Mouse (Mus musculus) forebrain, embryonic 11.5 days (tissue): ENCODE measurements around the gene Srgap3. TPM values are rescaled to one million over a fixed set of nuclear protein-coding genes. Genes with fewer than 3 reads are reported as not detected.
A peak's percentile ranks its signal among the peaks of the same experiment; 100 is the strongest.

Source experiments
- ATAC-seq: fragments of 200-750 bp; cut with Nextera tagmentation; replicated peaks from 2 replicates; pipeline ENCODE4 v1.8.0; 2017; ENCODE audit warnings: moderate TSS enrichment; ENCODE audit not compliant: low FRiP score
- DNase-seq: peaks from one replicate; pipeline ENCODE4 v3.0.0-alpha.2; 2017; ENCODE audit warnings: low spot score
- H3K27ac ChIP-seq: fragments of 300-500 bp; sonication (generic); 2 replicates; pipeline ENCODE4 v1.5.1; 2014; ENCODE audit warnings: low read depth, low read length
- H3K27me3 ChIP-seq: fragments of 300-500 bp; sonication (generic); 2 replicates; pipeline ENCODE4 v1.6.1; 2014; ENCODE audit warnings: mild to moderate bottlenecking, low read length, mixed read lengths; ENCODE audit not compliant: control insufficient read depth, insufficient read depth
- H3K36me3 ChIP-seq: fragments of 300-500 bp; sonication (generic); 2 replicates; pipeline ENCODE4 v1.6.1; 2014; ENCODE audit warnings: mild to moderate bottlenecking, low read length, moderate library complexity, mixed read lengths; ENCODE audit not compliant: control insufficient read depth, insufficient read depth
- H3K4me1 ChIP-seq: fragments of 300-500 bp; sonication (generic); replicated peaks from 2 replicates; pipeline ENCODE4 v1.6.1; 2014; ENCODE audit warnings: low read length, mixed read lengths; ENCODE audit not compliant: control insufficient read depth, insufficient read depth
- H3K4me2 ChIP-seq: fragments of 300-500 bp; sonication (generic); 2 replicates; pipeline ENCODE4 v1.6.1; 2014; ENCODE audit warnings: low read depth, mild to moderate bottlenecking, low read length, moderate library complexity, mixed read lengths; ENCODE audit not compliant: severe bottlenecking
- H3K4me3 ChIP-seq: fragments of 300-500 bp; sonication (generic); 2 replicates; pipeline ENCODE4 v1.5.1; 2014; ENCODE audit warnings: low read depth, low read length
- H3K9ac ChIP-seq: fragments of 300-500 bp; sonication (generic); 2 replicates; pipeline ENCODE4 v1.6.1; 2014; ENCODE audit warnings: low read length
- H3K9me3 ChIP-seq: fragments of 300-500 bp; sonication (generic); 2 replicates; pipeline ENCODE4 v1.6.1; 2016; ENCODE audit warnings: low read length, mixed read lengths; ENCODE audit not compliant: control insufficient read depth
- WGBS: fragments of 180-500 bp; shearing (Covaris S2); extraction: QIAGEN DNeasy Blood & Tissue Kit; methylation state at CpG from one replicate; pipeline ENCODE4 v1.1.7; 2014; 5-methylcytosine and 5-hydroxymethylcytosine counted together
- polyA plus RNA-seq: library from polyadenylated mRNA; unstranded; fragments of >200 nt; fragmentation: Nextera tagmentation; extraction: Ambion mirVana; gene quantifications from 2 replicates; pipeline ENCODE4 v1.2.1, GENCODE M21; 2014

Gene Srgap3
- polyA plus RNA-seq, 1 experiment from 2014 or later: 37.8 TPM

DNA sequence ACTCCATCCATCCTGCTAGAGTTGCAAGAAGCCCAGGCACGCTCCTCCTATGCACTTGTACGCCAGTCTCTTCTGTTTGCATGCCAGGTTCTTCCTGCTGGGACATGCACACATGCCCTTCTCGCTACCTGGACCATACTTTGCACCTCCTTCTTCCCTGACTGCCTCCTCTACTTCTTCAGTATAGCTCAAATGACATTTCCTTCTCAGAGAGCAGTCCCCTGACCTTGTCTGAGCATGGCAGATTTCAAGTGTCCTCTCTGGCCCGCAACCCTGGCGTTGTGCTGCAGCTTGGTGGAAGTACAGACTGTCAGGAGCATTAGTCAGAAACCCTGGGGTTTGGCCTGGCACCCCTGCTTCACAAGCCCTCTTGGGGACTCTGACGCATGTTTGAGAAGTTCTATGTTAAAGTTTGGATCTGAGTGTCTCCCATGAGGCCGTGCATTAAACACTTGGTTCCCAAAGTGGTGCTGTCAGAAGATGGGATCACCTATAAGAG, 128.6 kb downstream of the Srgap3 start:
- H3K27ac ChIP-seq: no peak overlapping the region
- DNase-seq: no peak
- H3K4me1 ChIP-seq: peaks cover 5% of the 10 kb centered on the region; the same call in 1 of the 2 replicates
- H3K36me3 ChIP-seq: no peaks in the 10 kb centered on the region; the same call in 1 of the 2 replicates
- H3K9ac ChIP-seq: no peak overlapping the region
- 94% methylated on average over 7 of the region's 7 CpGs for whole genome bisulfite sequencing
- no peaks in the 10 kb centered on the region for H3K27me3 ChIP-seq
- H3K9me3 ChIP-seq: no peaks in the 10 kb centered on the region
- no peak for ATAC-seq
- no peak overlapping the region for H3K4me3 ChIP-seq
- no peak overlapping the region for H3K4me2 ChIP-seq

DNA sequence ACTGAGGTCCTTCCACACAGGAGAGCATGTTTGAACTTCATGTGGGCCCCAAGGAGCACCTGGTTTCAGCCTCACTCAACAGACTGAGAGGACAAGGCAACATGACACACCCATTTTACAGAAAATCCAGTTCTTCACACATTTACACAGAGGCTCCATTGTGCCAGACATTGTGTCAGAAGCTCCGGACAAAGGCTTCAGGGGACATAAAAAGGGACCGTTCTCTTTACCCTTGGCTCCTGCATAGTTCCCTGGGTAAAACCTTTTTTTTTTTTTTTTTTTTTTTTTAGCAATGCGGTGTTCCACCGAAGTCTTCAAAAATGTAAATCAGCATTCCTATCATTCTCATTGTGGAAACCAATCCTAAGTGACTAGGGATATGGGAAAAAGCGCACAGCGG, 131.5 kb downstream of the Srgap3 start:
- H3K36me3 ChIP-seq: no peaks in the 10 kb centered on the region; the same call in 1 of the 2 replicates
- WGBS: 61% methylated on average over 6 of the region's 6 CpGs
- peaks cover 7% of the 10 kb centered on the region for H3K4me1 ChIP-seq

DNA sequence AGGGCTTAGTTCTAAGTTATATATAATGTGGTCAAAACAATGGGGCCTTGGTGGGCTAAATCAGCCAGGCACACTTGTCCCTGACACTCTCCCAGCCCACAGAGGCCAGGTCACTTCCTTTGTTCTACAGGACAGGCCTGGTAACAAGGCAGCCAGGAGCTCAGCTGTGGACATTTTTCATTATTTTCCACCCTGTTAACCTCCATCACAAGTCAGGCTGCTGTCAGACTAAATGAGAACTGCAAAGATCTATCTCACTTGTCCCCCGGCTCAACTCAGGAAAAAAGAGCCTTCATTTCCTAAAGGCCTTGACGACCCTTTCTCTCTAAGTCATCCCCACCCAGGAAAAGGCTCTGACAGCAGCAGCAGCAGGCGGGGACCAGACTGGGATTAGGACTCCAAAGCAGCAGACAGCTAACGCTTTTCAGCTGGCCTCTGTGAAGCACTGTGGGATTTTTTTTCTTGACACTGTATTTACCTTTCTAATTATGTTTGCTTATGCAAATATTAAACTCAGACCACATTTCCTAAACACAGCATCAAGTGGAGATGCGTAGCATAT, 132.5 kb downstream of the Srgap3 start:
- Histone ChIP-seq H3K27me3 (no peaks in the 10 kb centered on the region), H3K36me3 (no peaks in the 10 kb centered on the region; the same call in 1 of the 2 replicates), H3K9ac (no peak overlapping the region), H3K27ac (peak overlapping the region; percentile 55; the same call in 1 of the 2 replicates), H3K4me1 (peaks cover 13% of the 10 kb centered on the region), H3K4me3 (no peak overlapping the region), H3K9me3 (no peaks in the 10 kb centered on the region), H3K4me2 (no peak overlapping the region)
- WGBS: 41% methylated on average over 5 of the region's 5 CpGs
- no peak for ATAC-seq
- no peak for DNase-seq

More for the DNA sequence above, 131.5 kb downstream of the Srgap3 start:
- Histone ChIP-seq H3K4me2 (no peak overlapping the region), H3K9me3 (no peaks in the 10 kb centered on the region), H3K9ac (no peak overlapping the region), H3K27me3 (no peaks in the 10 kb centered on the region), H3K4me3 (no peak overlapping the region), H3K27ac (no peak overlapping the region)
- ATAC-seq (no peak), DNase-seq (no peak)

DNA sequence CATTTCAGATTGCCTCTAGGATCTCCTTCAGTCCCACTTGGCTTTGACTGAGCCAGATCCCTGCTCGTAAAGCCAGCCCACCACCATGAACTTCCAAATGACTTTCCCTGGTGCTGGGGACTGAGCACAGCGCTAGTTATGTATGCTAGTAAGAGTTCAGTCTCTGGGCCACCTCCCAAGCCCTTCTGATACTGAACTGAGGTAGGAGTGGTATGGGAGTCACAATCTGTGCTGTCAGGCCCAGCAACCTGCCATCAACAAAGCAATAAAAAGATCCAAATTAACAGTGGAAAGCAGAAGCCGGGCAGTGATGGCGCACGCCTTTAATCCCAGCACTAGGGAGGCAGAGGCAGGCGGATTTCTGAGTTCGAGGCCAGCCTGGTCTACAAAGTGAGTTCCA, 134.2 kb downstream of the Srgap3 start:
- Histone ChIP-seq H3K36me3 (no peaks in the 10 kb centered on the region; the same call in 1 of the 2 replicates), H3K9ac (no peak overlapping the region), H3K4me1 (peaks cover 23% of the 10 kb centered on the region), H3K4me2 (no peak overlapping the region), H3K27me3 (no peaks in the 10 kb centered on the region), H3K4me3 (no peak overlapping the region), H3K27ac (no peak overlapping the region), H3K9me3 (no peaks in the 10 kb centered on the region)
- ATAC-seq: no peak
- 94% methylated on average over 7 of the region's 7 CpGs for WGBS
- DNase-seq: no peak

DNA sequence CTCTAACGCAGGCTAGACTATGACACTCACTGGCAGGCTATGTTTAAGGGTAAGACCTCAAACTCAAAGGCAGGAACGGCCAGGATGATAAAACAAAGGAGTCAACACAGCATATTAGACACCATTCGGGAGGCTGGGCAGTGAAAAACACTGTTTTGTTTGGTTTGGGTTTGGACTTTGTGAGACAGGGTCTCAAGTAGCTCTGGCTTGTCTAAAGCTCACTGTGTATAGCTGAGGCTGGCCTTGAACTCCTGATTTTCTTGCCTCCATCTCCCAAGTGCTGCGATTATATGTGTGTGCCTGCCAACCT, 136.6 kb downstream of the Srgap3 start:
- Histone ChIP-seq H3K4me1 (peaks cover 25% of the 10 kb centered on the region), H3K36me3 (peaks cover 3% of the 10 kb centered on the region; the same call in 1 of the 2 replicates), H3K4me3 (no peak overlapping the region), H3K9ac (peak overlapping the region; percentile 45; the same call in 1 of the 2 replicates), H3K27ac (peak overlapping the region; percentile 97), H3K4me2 (peak overlapping the region; percentile 27; the same call in 1 of the 2 replicates), H3K9me3 (no peaks in the 10 kb centered on the region), H3K27me3 (no peaks in the 10 kb centered on the region)
- DNase-seq (no peak), ATAC-seq (no peak)
- 43% methylated on average over 4 of the region's 4 CpGs for WGBS

DNA sequence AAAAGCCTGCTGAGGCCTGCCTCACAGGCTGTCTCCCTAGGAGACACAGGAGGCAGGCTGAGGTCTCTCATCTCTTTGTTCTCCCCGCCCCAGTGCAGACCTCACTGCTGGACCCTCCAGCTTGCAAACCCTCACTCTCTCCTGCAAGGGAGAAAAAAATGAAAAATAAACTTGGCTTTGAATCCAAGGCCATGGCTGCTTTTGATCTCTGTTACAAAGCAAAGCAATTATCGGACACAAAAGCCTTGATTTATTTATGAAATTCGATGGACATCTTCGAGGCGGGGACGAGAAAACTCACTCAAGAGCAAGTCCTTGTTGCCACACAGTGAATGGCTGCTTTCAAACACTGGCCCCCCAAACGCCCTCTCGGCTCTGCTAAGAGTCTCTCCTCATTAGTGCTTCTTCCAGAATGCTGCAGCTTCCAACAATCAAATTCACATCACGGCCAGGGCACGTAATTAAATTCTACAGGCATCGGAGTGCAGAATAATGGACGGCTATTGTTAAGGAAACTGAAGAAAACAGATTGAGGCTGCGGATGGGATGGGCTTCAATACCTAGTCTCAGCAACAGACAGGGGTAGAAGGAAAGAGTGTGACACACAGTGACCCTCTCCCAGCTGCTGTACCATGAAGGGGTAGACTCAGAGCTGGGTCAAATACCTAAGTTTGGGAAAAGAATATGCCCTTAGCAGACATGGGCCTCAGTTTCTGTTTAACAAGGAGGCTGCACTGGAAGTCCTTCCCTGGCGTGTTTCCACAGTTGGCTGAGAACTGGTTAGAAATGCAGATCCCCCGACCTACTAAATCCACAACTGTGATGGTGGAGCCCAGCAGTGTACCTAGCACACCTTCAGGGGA, 137.2 kb downstream of the Srgap3 start:
- Histone ChIP-seq H3K4me3 (no peak overlapping the region), H3K9me3 (no peaks in the 10 kb centered on the region), H3K27me3 (no peaks in the 10 kb centered on the region), H3K9ac (peak overlapping the region; percentile 45; the same call in 1 of the 2 replicates), H3K27ac (peak overlapping the region; percentile 97), H3K36me3 (peaks cover 3% of the 10 kb centered on the region; the same call in 1 of the 2 replicates), H3K4me2 (peak overlapping the region; percentile 27; the same call in 1 of the 2 replicates), H3K4me1 (peaks cover 24% of the 10 kb centered on the region)
- WGBS: 11% methylated on average over 15 of the region's 15 CpGs
- ATAC-seq: peak; percentile 91
- DNase-seq: peak; percentile 86

DNA sequence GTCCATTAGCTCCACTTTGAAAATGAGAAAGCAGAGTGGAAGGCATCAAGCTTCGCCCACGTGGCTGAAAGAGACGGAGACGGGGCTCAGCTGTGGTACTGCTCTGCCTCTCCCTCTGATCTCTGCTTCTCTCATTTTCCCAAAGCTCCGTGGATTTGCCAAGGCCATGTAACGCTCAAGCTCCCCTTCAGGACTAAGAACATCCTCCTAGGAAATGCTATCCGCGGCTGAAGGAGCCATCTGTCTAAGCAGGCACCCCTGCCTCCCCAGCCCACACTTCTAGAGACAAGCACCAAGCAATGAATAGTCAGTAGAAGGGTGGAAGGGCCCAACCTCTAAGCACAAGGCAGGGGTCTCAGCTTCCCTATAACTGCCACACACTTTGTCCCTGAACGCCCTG, 138.3 kb downstream of the Srgap3 start:
- DNase-seq: no peak
- H3K27me3 ChIP-seq: no peaks in the 10 kb centered on the region
- no peaks in the 10 kb centered on the region for H3K9me3 ChIP-seq
- ATAC-seq: no peak
- H3K36me3 ChIP-seq: peaks cover 3% of the 10 kb centered on the region; the same call in 1 of the 2 replicates
- H3K4me3 ChIP-seq: no peak overlapping the region
- H3K27ac ChIP-seq: peak overlapping the region; percentile 97
- H3K9ac ChIP-seq: peak overlapping the region; percentile 20; the same call in 1 of the 2 replicates
- H3K4me1 ChIP-seq: peaks cover 22% of the 10 kb centered on the region
- H3K4me2 ChIP-seq: no peak overlapping the region
- WGBS: 84% methylated on average over 9 of the region's 9 CpGs

DNA sequence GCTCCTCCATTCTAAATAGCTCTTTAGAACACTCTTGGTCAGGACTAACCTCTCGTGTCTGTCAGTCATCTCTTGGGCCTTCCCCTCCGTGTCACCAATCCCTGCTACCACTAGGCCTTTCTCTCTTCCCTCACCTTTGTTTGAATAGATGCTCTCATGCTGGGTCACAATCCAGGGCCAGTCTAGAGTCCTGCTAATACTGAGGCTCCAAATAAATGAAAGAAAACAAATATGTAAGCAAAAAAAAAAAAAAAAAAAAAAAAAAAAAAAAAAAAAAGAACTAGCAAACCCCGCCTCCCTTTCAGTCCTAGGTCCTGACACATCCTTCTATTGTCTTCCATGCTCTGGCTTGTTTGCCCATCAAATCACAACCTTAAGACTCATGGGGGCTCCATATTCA, 145.1 kb downstream of the Srgap3 start:
- H3K4me1 ChIP-seq: 0 out of 2 replicates have a peak, but pooled peaks cover 2% of the 10 kb centered on the region
- H3K4me3 ChIP-seq: no peak overlapping the region
- 90% methylated on average over 3 of the region's 3 CpGs for WGBS
- H3K36me3 ChIP-seq: peaks cover 3% of the 10 kb centered on the region; the same call in 1 of the 2 replicates
- H3K9ac ChIP-seq: no peak overlapping the region
- no peaks in the 10 kb centered on the region for H3K9me3 ChIP-seq
- H3K27ac ChIP-seq: no peak overlapping the region
- no peak for DNase-seq
- no peak overlapping the region for H3K4me2 ChIP-seq
- no peaks in the 10 kb centered on the region for H3K27me3 ChIP-seq
- no peak for ATAC-seq
